Mouse (Mus musculus) heart, embryonic 12.5 days (tissue): ENCODE data around the gene Sos1. TPM values are rescaled to one million over a fixed set of nuclear protein-coding genes. Genes with fewer than 3 reads are reported as not detected.

ENCODE experiments used
- ATAC-seq: fragments of 200-750 bp; cut with Nextera tagmentation; 2 replicates; pipeline ENCODE4 v1.8.0; 2017; ENCODE audit warnings: moderate TSS enrichment, moderate library complexity; ENCODE audit not compliant: insufficient number of reproducible peaks, low FRiP score
- H3K27ac ChIP-seq: fragments of 300-500 bp; sonication (generic); 2 replicates; pipeline ENCODE4 v1.5.1; 2016; ENCODE audit warnings: mild to moderate bottlenecking, moderate library complexity; ENCODE audit not compliant: poor library complexity, severe bottlenecking
- H3K27me3 ChIP-seq: fragments of 300-500 bp; sonication (generic); replicated peaks from 2 replicates; pipeline ENCODE4 v1.6.1; 2016; ENCODE audit warnings: mild to moderate bottlenecking, moderate library complexity
- H3K36me3 ChIP-seq: fragments of 300-500 bp; sonication (generic); 2 replicates; pipeline ENCODE4 v1.6.1; 2016; ENCODE audit warnings: mild to moderate bottlenecking, moderate library complexity
- H3K4me1 ChIP-seq: fragments of 300-500 bp; sonication (generic); replicated peaks from 2 replicates; pipeline ENCODE4 v1.6.1; 2016; ENCODE audit warnings: mild to moderate bottlenecking
- H3K4me2 ChIP-seq: fragments of 300-500 bp; sonication (generic); 2 replicates; pipeline ENCODE4 v1.6.1; 2016; ENCODE audit warnings: mild to moderate bottlenecking, moderate library complexity
- H3K4me3 ChIP-seq: fragments of 300-500 bp; sonication (generic); 2 replicates; pipeline ENCODE4 v1.5.1; 2016; ENCODE audit warnings: mild to moderate bottlenecking
- H3K9ac ChIP-seq: fragments of 300-500 bp; sonication (generic); 2 replicates; pipeline ENCODE4 v1.6.1; 2016; ENCODE audit warnings: mild to moderate bottlenecking, moderate library complexity
- H3K9me3 ChIP-seq: fragments of 300-500 bp; sonication (generic); replicated peaks from 2 replicates; pipeline ENCODE4 v1.6.1; 2016; ENCODE audit warnings: mild to moderate bottlenecking, moderate library complexity
- WGBS: fragments of 180-500 bp; shearing (Covaris S2); methylation state at CpG from one replicate; pipeline ENCODE4 v1.1.7; 2016; 5-methylcytosine and 5-hydroxymethylcytosine counted together
- polyA plus RNA-seq: library from polyadenylated mRNA; unstranded; fragments of >200 nt; fragmentation: Nextera tagmentation; extraction: Ambion mirVana; gene quantifications from 2 replicates; pipeline ENCODE4 v1.2.1, GENCODE M21; 2016

The Sos1 gene
- polyA plus RNA-seq, 1 experiment from 2014 or later, result 4.8 TPM

DNA sequence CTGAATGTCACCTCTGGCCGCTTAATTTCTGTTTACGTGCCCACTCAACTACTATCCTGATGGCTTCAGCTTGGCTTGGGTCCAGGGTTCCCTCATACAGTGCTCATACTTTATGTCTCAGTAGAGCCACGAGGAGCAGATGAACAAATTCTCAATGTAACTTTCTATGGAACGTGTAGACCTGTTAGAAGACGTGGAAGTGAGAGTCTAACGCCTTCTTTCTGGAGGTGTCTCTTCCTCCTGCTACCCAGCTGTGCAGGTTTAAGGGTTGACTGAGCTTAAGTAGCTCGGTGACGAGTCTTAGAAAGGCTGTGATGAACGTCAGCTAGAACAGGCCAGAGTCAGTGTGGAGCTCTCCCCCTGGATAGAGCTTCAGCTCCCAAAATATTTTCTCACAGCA lies 111.6 kb downstream of the Sos1 start:
- Histone ChIP-seq H3K27me3 (0 out of 2 replicates have a peak, but pooled peaks cover 3% of the 10 kb centered on the region), H3K4me1 (peaks cover 2% of the 10 kb centered on the region; the same call in 1 of the 2 replicates), H3K9ac (no peak overlapping the region), H3K9me3 (no peaks in the 10 kb centered on the region; the same call in 1 of the 2 replicates), H3K36me3 (no peaks in the 10 kb centered on the region), H3K27ac (no peak overlapping the region), H3K4me3 (no peak overlapping the region), H3K4me2 (no peak overlapping the region)
- 79% methylated on average over 9 of the region's 9 CpGs for WGBS
- ATAC-seq, result no peak

DNA sequence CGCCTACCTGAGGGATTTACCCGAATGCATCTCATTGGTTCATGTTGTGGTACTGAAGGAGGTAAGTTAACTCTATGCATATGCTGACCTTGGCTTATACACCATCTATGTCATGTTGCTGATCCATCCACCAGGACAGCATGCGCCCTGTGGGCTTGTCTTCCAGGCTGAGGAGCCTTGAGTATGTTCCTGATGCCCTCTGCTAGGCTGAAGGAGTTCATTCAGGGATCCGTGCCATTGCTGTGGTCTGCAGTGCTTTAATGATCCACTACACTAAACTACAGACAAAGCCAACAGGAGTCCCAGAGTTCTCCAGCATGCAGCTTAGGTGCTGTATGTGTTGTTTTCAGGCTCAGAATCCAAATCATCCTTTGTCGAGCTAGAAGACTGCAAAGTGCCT lies 113.0 kb downstream of the Sos1 start:
- Histone ChIP-seq H3K36me3 (no peaks in the 10 kb centered on the region), H3K27ac (no peak overlapping the region), H3K27me3 (0 out of 2 replicates have a peak, but pooled peaks cover 3% of the 10 kb centered on the region), H3K4me1 (no peaks in the 10 kb centered on the region), H3K9ac (no peak overlapping the region), H3K9me3 (peaks cover 5% of the 10 kb centered on the region; the same call in 1 of the 2 replicates), H3K4me3 (no peak overlapping the region), H3K4me2 (no peak overlapping the region)
- no peak for ATAC-seq
- 82% methylated on average over 5 of the region's 5 CpGs for WGBS

DNA sequence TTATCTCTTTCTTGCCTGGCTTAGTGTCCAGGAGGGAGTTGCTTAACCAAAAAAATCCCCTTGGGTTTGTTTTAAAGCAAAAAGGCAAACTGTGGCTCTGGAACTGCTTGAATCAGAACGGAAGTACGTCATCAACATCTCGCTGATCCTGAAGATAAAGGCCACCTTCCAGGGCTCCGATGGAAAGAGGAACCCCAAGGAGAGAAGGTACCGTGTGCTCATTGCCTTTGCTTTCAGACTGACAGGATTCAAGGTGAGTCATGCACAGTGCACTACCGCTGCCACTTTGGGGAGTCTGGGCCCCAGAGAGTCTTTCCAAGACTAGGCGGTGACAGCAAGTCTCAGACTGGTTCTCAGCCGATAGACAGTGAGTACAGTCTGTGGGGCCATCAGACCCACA lies 120.0 kb downstream of the Sos1 start:
- peaks cover 5% of the 10 kb centered on the region; the same call in 1 of the 2 replicates for H3K9me3 ChIP-seq
- H3K4me1 ChIP-seq, result no peaks in the 10 kb centered on the region
- no peak overlapping the region for H3K27ac ChIP-seq
- H3K27me3 ChIP-seq, result no peaks in the 10 kb centered on the region; the same call in 1 of the 2 replicates
- no peak overlapping the region for H3K9ac ChIP-seq
- H3K4me3 ChIP-seq, result no peak overlapping the region
- H3K36me3 ChIP-seq, result no peaks in the 10 kb centered on the region
- no peak overlapping the region for H3K4me2 ChIP-seq
- 76% methylated on average over 8 of the region's 8 CpGs for WGBS
- ATAC-seq, result no peak

DNA sequence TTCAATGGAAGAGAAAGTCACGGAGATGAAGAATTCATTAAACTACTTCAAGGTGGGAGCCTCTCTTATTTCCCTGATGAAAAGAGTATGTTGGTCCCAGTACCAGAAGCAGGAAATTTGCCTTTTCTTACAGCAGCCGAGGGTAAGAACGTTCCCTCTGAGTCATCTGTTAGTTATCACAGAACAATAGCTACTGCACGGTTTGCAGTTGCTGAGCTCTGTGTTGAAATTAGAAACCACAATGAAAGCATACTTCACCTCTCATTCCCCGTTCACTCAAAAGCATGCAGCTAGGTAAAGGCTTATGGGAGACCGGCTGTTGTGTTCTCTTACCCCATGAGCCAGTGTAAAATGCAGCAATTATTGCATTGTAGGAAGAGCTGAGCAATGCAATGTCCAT lies 133.0 kb downstream of the Sos1 start:
- Histone ChIP-seq H3K27ac (no peak overlapping the region), H3K4me2 (no peak overlapping the region), H3K36me3 (no peaks in the 10 kb centered on the region), H3K9me3 (no peaks in the 10 kb centered on the region), H3K27me3 (no peaks in the 10 kb centered on the region), H3K4me1 (peaks cover 10% of the 10 kb centered on the region; the same call in 1 of the 2 replicates), H3K4me3 (no peak overlapping the region), H3K9ac (no peak overlapping the region)
- ATAC-seq, result no peak
- 49% methylated on average over 6 of the region's 6 CpGs for WGBS

DNA sequence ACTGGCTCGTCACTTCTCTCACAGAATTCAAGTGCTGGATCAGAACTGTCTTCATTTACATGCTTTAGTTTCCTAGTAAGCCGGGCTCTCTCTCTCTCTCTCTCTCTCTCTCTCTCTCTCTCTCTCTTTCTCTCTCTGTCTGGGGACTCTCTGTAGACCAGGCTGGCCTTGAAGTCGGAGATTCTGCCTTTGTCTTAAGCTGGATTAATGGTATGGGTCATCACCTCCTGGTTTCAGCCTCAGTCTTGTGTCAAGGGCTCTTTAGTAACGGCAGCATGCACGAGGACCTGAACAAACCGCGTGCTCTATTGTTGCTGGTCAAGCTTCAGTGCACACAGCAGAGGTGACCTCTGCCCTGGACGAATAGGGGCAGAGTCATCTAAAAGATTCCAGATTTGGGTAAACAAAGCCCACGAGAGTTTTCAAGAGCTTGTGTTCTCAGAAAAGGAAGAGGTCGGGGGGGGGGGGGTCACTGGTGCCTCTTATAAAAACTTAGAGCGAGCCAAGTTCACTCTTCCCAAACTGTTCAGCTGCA lies 133.6 kb downstream of the Sos1 start:
- WGBS, result 77% methylated on average over 11 of the region's 11 CpGs
- no peak overlapping the region for H3K27ac ChIP-seq
- ATAC-seq, result no peak
- peaks cover 10% of the 10 kb centered on the region; the same call in 1 of the 2 replicates for H3K4me1 ChIP-seq
- no peaks in the 10 kb centered on the region for H3K27me3 ChIP-seq
- no peak overlapping the region for H3K9ac ChIP-seq
- H3K36me3 ChIP-seq, result no peaks in the 10 kb centered on the region
- no peaks in the 10 kb centered on the region for H3K9me3 ChIP-seq
- no peak overlapping the region for H3K4me3 ChIP-seq
- H3K4me2 ChIP-seq, result no peak overlapping the region

DNA sequence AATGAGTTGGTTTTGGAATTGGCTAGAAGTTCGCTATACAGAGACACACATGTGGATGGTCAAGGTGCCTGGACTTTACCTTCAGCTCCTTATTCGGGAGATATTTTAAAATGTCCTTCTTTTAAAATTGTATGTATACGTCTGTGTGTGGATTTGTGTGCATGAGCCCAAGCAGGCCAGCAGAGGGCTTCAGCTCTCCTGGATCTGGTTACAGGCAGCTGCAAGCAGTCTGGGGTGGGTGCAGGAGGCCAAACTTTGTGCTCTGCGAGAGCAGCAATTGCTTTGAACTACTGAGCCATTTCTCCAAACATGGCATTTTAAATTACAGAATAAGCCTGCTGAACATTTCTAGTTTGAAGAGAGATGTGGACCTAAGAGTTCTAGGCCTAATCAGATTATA lies 135.0 kb downstream of the Sos1 start:
- H3K36me3 ChIP-seq, result no peaks in the 10 kb centered on the region
- H3K4me2 ChIP-seq, result no peak overlapping the region
- no peaks in the 10 kb centered on the region for H3K9me3 ChIP-seq
- no peaks in the 10 kb centered on the region for H3K27me3 ChIP-seq
- H3K4me1 ChIP-seq, result peaks cover 10% of the 10 kb centered on the region; the same call in 1 of the 2 replicates
- no peak overlapping the region for H3K9ac ChIP-seq
- no peak overlapping the region for H3K4me3 ChIP-seq
- 76% methylated on average over 4 of the region's 4 CpGs for WGBS
- H3K27ac ChIP-seq, result no peak overlapping the region
- ATAC-seq, result no peak

Other genes with a start within 250 kb of the Sos1 start
- gene Morn2, start 190.2 kb downstream of the Sos1 start, polyA plus RNA-seq, result 16.5 and 17.2 TPM in 2 replicates
- 13.7 and 13.8 TPM in 2 replicates for gene Dhx57, start 190.0 kb downstream of the Sos1 start, polyA plus RNA-seq
- gene Arhgef33, start 173.0 kb downstream of the Sos1 start, polyA plus RNA-seq, result 1.4 and 2.2 TPM in 2 replicates
- 1.1 and 2.4 TPM in 2 replicates for gene Gm10190, start 106.9 kb downstream of the Sos1 start, polyA plus RNA-seq
- gene Cdkl4, start 97.4 kb upstream of the Sos1 start, polyA plus RNA-seq, result 0.14 TPM in 1 of 2 replicates, not detected in the other
- gene Map4k3, start 248.0 kb upstream of the Sos1 start, polyA plus RNA-seq, result 25.0 and 25.8 TPM in 2 replicates